Mouse (Mus musculus) megakaryocyte progenitor cell, adult 5-6 weeks (primary cell): ENCODE measurements around the gene Ipp. TPM values are rescaled to one million over a fixed set of nuclear protein-coding genes. Genes with fewer than 3 reads are reported as not detected.

ENCODE experiments used
- ATAC-seq: replicated peaks from 2 replicates; pipeline ENCODE4 v1.8.0; 2016; ENCODE audit warnings: mild to moderate bottlenecking, moderate TSS enrichment, inconsistent platforms; ENCODE audit not compliant: poor library complexity
- total RNA-seq, 2 experiments: library from RNA; stranded (forward) in 1 of 2; stranded (reverse) in 1 of 2; fragments of 157-497, 149-512 nt in 1 of 2; fragments of 200-1000 nt in 1 of 2; gene quantifications; 2 replicates each; pipeline versions ENCODE4 v1.2.3 to v1.2.4; 2015 to 2017

Ipp gene
- total RNA-seq (2015) (8.7 and 8.8 TPM in 2 replicates), total RNA-seq (2017) (8.5 and 16.3 TPM in 2 replicates)

DNA sequence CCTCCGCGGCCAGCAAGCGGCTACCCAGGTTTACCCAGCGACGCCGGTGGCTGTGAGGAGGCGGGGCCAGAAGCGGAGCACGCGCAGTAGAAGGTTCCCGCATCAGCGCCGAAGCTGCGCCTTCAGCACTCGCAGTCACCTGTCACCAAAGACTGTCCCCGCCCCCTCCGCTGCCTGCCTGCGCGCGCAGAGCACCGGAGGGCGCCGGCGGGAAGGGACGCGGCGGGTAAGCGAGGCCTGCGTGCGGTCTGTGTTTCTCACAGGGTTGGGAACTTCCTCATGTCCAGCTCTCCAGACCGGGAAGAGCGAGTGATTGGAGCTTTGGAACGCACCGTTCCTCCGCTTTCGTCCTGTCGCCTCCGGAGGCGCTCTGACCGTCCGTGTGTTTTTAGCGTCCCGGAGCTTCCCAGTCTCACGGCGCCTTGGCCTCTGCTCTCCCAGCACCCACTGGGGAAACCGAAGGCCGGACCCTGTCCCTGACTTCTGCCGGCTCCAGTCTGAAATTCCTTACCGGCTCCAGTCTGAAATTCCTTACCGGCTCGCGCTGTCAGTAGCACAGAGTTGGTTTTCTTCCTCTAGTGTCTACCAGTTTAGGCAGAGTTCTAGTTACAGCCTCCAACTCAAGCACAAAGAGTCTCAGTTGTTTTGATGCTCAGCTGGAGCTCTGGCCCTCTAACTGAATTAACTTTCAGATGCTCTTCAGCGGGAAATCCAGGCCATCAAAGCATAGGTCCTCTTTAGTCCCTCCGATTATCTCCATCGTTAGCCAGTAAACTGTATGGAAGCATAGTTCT lies at the start of gene Ipp:
Ipp (plus strand) TSS at position 125 of the 794 bp plus-strand sequence.
- ATAC-seq, result peak; percentile 96

GRCm38 (mm10) chr4:116461943-116462342 lies 45.4 kb upstream of the Ipp start:
- ATAC-seq, result no peak

- peak; percentile 29 for ATAC-seq
Observed at GRCm38 (mm10) chr4:116463231-116464125, 43.9 kb upstream of the Ipp start.

GRCm38 (mm10) chr4:116464126-116464981 lies 43.0 kb upstream of the Ipp start, which contains the start of gene Mast2:
Gene Mast2 (minus strand): TSS chr4:116464183.
- peak; percentile 93 for ATAC-seq

GRCm38 (mm10) chr4:116481322-116481721 lies 26.0 kb upstream of the Ipp start:
- ATAC-seq, result peak; percentile 82

GRCm38 (mm10) chr4:116483476-116483875 lies 23.9 kb upstream of the Ipp start:
- ATAC-seq, result peak; percentile 78

GRCm38 (mm10) chr4:116491119-116491536 lies 16.2 kb upstream of the Ipp start:
- ATAC-seq, result peak; percentile 85

- no peak for ATAC-seq
Observed at GRCm38 (mm10) chr4:116491886-116492285, 15.5 kb upstream of the Ipp start.

DNA sequence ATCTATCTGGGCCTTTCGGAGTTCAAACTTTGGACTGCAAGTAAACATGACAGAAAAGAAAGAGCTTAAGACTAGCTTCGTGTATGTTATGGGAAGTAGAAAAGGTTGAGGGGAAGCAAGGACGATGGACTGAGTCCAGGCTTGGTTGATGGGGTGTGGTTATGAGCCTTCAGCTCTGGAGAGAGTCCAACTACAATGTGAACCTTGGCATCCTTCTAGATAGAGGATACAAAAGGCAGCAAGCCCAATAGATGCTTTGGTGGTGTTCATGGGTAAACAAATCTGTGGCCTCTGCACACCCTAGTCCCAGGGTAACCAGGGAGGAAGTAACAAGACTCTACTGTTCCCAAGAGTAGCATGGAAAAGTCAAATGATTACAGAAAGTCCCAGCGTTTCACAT lies 14.9 kb upstream of the Ipp start:
- no peak for ATAC-seq

GRCm38 (mm10) chr4:116493646-116494045 lies 13.7 kb upstream of the Ipp start:
- ATAC-seq, result no peak

DNA sequence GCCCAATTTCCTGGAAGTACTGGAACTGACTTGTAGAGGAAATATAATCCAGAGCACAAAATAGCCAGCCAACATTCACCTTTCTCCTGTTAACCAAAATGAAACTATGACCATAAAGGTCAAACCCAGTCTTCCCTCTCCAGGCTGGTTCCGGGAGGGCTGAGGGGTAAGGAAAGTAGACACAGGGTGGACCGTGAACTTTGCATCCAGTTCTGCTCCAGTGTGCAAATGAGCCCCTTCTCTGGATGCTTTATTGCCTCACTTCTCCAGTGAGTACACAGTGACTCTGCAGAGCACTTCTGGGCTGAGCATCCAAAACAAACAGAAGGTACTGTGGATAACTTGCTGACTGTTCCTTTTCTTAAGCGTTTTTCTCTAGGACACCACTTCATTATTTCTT lies 7.4 kb upstream of the Ipp start:
- ATAC-seq, result no peak

GRCm38 (mm10) chr4:116506886-116507424 lies 394 bp upstream of the Ipp start:
- no peak for ATAC-seq

DNA sequence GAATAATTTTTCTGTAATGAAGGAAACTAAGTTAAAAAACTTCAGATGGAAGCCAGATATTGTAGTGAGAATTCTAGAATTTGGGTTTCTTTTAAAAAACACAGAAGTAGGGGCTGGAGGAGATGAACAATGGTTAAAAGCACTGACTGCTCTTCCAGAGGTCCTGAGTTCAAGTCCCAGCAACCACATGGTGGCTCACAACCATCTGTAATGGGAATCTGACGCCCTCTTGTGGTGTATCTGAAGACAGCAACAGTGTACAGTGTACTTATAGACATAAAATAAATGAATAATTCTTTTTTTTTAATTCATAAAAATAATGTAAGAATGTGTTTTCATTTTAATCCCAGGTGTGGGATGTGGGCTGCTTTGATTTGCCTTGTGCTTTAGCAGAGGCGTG lies 23.8 kb downstream of the Ipp start:
- ATAC-seq, result no peak

DNA sequence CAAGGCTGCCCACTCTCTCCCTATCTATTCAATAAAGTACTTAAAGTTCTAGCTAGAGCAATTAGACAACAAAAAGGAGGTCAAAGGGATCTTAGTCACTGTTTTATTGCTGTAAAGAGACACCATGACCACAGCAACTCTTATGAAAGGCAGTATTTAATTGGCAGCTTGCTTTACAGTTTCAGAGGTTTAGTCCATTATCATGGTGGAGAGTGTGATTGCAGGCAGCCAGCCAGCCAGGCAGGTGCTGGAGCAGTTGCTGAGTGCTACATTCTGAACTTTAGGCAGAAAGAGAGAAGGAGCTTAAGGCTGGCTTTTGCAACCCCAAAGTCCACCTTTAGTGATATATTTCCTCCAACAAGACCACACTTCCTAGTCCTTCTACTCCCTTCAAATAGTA lies 29.0 kb downstream of the Ipp start:
- no peak for ATAC-seq

DNA sequence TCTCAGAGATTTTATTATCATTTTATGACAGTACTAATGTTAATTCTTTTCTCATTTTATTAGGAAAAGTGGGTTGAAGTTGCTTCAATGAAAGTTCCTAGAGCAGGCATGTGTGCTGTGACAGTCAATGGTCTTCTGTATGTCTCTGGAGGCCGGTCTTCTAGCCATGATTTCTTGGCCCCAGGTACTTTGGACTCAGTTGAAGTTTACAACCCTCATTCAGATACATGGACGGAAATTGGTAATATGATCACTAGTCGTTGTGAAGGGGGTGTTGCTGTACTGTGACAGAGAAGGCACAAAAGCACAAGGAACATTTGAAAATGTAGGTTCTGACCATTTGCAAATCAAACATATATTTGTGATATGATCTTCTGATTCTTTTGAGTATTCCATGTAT lies 30.4 kb downstream of the Ipp start:
- no peak for ATAC-seq

DNA sequence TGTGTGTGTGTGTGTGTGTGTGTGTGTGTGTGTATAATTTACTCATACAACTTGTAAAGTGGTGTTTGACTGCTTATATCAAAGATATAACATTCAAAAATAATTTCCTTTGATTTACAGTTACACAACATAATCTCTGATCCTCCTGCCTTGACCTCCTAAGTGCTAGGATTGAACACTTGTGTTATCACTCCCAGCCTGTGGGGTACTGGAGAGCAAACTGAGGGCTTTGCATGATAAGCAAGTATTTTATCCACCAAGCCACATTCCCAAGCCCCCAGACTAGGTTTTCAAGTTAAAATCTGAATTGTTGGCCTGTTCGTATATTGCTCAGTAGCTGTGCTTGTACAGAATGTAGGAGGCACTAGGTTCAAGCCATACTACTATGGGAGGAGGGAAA lies 43.1 kb downstream of the Ipp start:
- ATAC-seq, result peak; percentile 55; the same call in 1 of the 2 replicates

GRCm38 (mm10) chr4:116553035-116553434 lies 45.7 kb downstream of the Ipp start:
- no peak for ATAC-seq

DNA sequence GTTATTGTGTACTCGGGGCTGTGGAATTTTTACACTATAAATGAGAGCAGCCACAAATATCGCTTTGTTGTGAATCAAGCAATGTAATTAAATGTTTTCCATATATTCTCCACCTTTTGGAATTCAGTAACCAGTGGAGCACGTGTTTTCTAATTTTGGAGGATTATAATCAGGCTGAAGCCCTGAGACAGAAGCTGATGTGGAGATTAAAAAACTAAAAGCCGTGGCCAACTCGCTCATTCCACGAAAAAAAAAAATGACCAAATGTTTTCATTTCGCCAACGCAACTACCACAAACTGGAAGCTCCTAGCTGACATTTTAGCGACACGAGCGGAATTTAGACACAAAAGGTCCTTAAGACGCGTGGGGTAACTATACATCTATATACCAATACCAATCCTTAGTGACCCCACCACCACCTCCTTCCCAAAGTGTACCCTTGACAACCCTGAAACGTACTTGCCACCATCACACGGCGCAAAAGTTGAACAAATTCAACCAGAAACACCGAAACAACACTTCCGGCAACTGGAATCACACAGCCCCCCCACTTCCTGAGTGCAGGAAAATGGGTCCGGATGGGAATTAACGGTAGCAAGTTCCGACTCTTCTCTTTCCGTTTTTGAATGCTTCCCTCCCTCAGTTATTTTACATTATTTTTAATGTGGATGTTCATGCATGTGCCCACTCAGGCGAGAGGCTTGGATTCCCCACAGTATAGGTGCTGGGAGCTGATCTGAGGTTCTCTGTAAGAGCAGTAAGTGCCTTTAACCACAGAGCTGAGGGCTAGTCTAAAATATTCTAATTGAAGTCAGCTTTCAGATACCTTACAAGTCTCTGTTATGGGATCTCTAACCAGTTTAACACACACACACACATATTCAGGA lies 48.3 kb downstream of the Ipp start, which contains the start of gene Tmem69:
Tmem69 (minus strand) TSS at position 524 of the 888 bp plus-strand sequence.
- peak; percentile 40 for ATAC-seq

GRCm38 (mm10) chr4:116556561-116557305 lies 49.4 kb downstream of the Ipp start:
- ATAC-seq, result peak; percentile 80
